9 mouse cellular contexts compared by ENCODE assay signal in genomic region chr14:105675801-105676645, GRCm38 (mm10).
A peak's percentile ranks its signal among the peaks of the same experiment; 100 is the strongest.
DNase-seq lines count a peak whose midpoint lies in the region; ATAC-seq lines count a peak whose summit lies in the region.
"Had no signal": no experiment of that assay in that cellular context is flagged by ENCODE, and none has a peak within 500 bp of the region (broad histone marks: within the 10 kb centered on the region; RNA-seq: fewer than 3 reads in every experiment).

No protein-coding gene starts in this region.

- H3K27me3 ChIP-seq in heart, embryonic 13.5 days (replicated peaks) = no peaks in the 10 kb centered on the region
- H3K27me3 ChIP-seq in forebrain, embryonic 16.5 days (replicated peaks; ENCODE audit: control insufficient read depth, insufficient read depth, low read length) = no peaks in the 10 kb centered on the region
- no peaks in the 10 kb centered on the region for H3K27me3 ChIP-seq in midbrain, embryonic 11.5 days (ENCODE audit: control insufficient read depth, insufficient read depth, low read length)
- H3K27me3 ChIP-seq: limb, embryonic 15.5 days had no signal

- no peak overlapping the region for H3K4me3 ChIP-seq in heart, embryonic 13.5 days
- no peak overlapping the region for H3K4me3 ChIP-seq in forebrain, embryonic 16.5 days (replicated peaks; ENCODE audit: low read length)
- no peak overlapping the region for H3K4me3 ChIP-seq in midbrain, embryonic 11.5 days (ENCODE audit: low read depth, low read length)
- H3K4me3 ChIP-seq: limb, embryonic 15.5 days had no signal

- 46% methylated on average over 13 of the region's 13 CpGs for WGBS in heart, embryonic 13.5 days
- 13% methylated on average over 13 of the region's 13 CpGs for WGBS in forebrain, embryonic 16.5 days
- 35% methylated on average over 13 of the region's 13 CpGs for WGBS in midbrain, embryonic 11.5 days

- H3K4me1 ChIP-seq in heart, embryonic 13.5 days = peaks cover 29% of the 10 kb centered on the region
- peaks cover 12% of the 10 kb centered on the region for H3K4me1 ChIP-seq in forebrain, embryonic 16.5 days (replicated peaks; ENCODE audit: control insufficient read depth, insufficient read depth, low read length)
- H3K4me1 ChIP-seq in midbrain, embryonic 11.5 days (ENCODE audit: control insufficient read depth, insufficient read depth, low read length) = peaks cover 6% of the 10 kb centered on the region; the same call in 1 of the 2 replicates

- DNase-seq in heart, postnatal 14 days = no peak
- DNase-seq in ZHBTc4 (ENCODE audit: low read depth, low spot score) = peak; percentile 65
- DNase-seq in midbrain, embryonic 11.5 days (ENCODE audit: low spot score, missing footprints) = peak; percentile 93
- DNase-seq in right cerebral cortex, adult 2 months (ENCODE audit: low spot score in 2 of 2) = no peak
- no peak for DNase-seq in frontal cortex, adult 2 months (ENCODE audit: extremely low spot score in 1 of 2, low spot score in 1 of 2)

- peak overlapping the region; percentile 61 for H3K4me2 ChIP-seq in heart, embryonic 13.5 days
- H3K4me2 ChIP-seq in forebrain, embryonic 16.5 days (ENCODE audit: low read length) = no peak overlapping the region
- H3K4me2 ChIP-seq in midbrain, embryonic 11.5 days = peak overlapping the region; percentile 16; the same call in 1 of the 2 replicates
- H3K4me2 ChIP-seq: limb, embryonic 15.5 days had no signal

- intact Hi-C loops in heart, postnatal 14 days (cut with DNase I) = loop anchor here (5.0 kb wide), 1 partner anchor 56 kb away; no protein-coding TSS in a partner anchor

- H3K9ac ChIP-seq in heart, embryonic 13.5 days = no peak overlapping the region
- no peak overlapping the region for H3K9ac ChIP-seq in forebrain, embryonic 16.5 days (replicated peaks; ENCODE audit: low read depth, low read length)
- no peak overlapping the region for H3K9ac ChIP-seq in midbrain, embryonic 11.5 days (ENCODE audit: low read length)
- H3K9ac ChIP-seq: limb, embryonic 15.5 days had no signal

- no peak for ATAC-seq in heart, embryonic 13.5 days (ENCODE audit: extremely low read depth, insufficient number of reproducible peaks, low FRiP score, low TSS enrichment)
- ATAC-seq in forebrain, embryonic 16.5 days = peak; percentile 65
- peak; percentile 66 for ATAC-seq in midbrain, embryonic 11.5 days (ENCODE audit: low FRiP score)
- ATAC-seq in erythroblast, adult 5-6 weeks (replicated peaks; ENCODE audit: low FRiP score, poor library complexity, severe bottlenecking) = no peak

- H3K9me3 ChIP-seq in heart, embryonic 13.5 days = no peaks in the 10 kb centered on the region
- no peaks in the 10 kb centered on the region for H3K9me3 ChIP-seq in forebrain, embryonic 16.5 days (ENCODE audit: control insufficient read depth, low read length)
- H3K9me3 ChIP-seq in midbrain, embryonic 11.5 days (ENCODE audit: control insufficient read depth, low read length) = no peaks in the 10 kb centered on the region
- H3K9me3 ChIP-seq: limb, embryonic 15.5 days had no signal

- peak overlapping the region; percentile 48; the same call in 1 of the 2 replicates for H3K27ac ChIP-seq in heart, embryonic 13.5 days (replicated peaks)
- H3K27ac ChIP-seq in forebrain, embryonic 16.5 days (ENCODE audit: low read length) = no peak overlapping the region
- no peak overlapping the region for H3K27ac ChIP-seq in midbrain, embryonic 11.5 days (ENCODE audit: low read depth, low read length)
- H3K27ac ChIP-seq: limb, embryonic 15.5 days had no signal

- no peaks in the 10 kb centered on the region for H3K36me3 ChIP-seq in heart, embryonic 13.5 days
- H3K36me3 ChIP-seq in forebrain, embryonic 16.5 days (ENCODE audit: control insufficient read depth, insufficient read depth) = no peaks in the 10 kb centered on the region
- H3K36me3 ChIP-seq in midbrain, embryonic 11.5 days (ENCODE audit: control insufficient read depth, insufficient read depth, low read length) = no peaks in the 10 kb centered on the region
- H3K36me3 ChIP-seq: limb, embryonic 15.5 days had no signal

Comparison
In these comparisons a context has a peak if more than half of its experiments do, and no peak if none do; other contexts are left out.
1. ATAC-seq: peak in forebrain, embryonic 16.5 days (single experiment) and midbrain, embryonic 11.5 days (single experiment); none in heart, embryonic 13.5 days (single experiment) and erythroblast, adult 5-6 weeks (single experiment).
2. DNase-seq: peak in ZHBTc4 (single experiment) and midbrain, embryonic 11.5 days (single experiment); none in heart, postnatal 14 days (0 of 2), right cerebral cortex, adult 2 months (0 of 2) and frontal cortex, adult 2 months (0 of 2).